Mouse (Mus musculus) thymus, adult 2 months (tissue): ENCODE data around the gene AI481877.

Experiments used
- CTCF ChIP-seq: fragments of 200-500 bp; IDR thresholded peaks from 2 replicates; pipeline ENCODE4 v1.5.1; 2012; ENCODE audit warnings: mild to moderate bottlenecking, control low read depth, low read length, moderate library complexity, borderline replicate concordance; ENCODE audit not compliant: control insufficient read depth, poor library complexity, insufficient read depth; ENCODE audit errors: extremely low read depth
- POLR2A ChIP-seq: fragments of 200-500 bp; IDR thresholded peaks from 2 replicates; pipeline ENCODE4 v1.6.1; 2012; ENCODE audit warnings: mild to moderate bottlenecking, low read length, control low read depth, moderate library complexity; ENCODE audit not compliant: control insufficient read depth, poor library complexity, insufficient read depth; ENCODE audit errors: extremely low read depth

DNA sequence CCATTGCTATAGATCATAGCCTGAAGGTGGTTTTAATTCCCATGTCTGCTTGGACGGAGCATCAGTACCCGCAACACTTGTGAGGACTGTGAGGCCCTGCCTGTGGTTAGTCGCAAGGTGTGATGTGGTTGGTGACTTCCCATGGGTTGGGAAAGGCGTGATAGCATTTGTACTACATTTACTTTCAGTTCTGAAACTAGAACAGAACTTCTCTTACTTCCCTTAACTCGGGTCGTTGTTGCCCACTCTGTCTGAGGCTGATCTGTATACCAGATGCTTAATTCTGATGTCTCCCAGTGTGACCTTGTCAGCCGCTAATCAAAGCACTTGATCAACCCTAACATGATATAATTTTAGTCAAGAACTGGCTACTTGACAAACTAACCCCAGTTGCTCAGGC is 129.6 kb downstream of the AI481877 start:
- TF ChIP-seq CTCF (no peak), POLR2A (no peak)
